Mouse (Mus musculus): Measurements from ENCODE around the gene Akna.

Akna gene

DNA sequence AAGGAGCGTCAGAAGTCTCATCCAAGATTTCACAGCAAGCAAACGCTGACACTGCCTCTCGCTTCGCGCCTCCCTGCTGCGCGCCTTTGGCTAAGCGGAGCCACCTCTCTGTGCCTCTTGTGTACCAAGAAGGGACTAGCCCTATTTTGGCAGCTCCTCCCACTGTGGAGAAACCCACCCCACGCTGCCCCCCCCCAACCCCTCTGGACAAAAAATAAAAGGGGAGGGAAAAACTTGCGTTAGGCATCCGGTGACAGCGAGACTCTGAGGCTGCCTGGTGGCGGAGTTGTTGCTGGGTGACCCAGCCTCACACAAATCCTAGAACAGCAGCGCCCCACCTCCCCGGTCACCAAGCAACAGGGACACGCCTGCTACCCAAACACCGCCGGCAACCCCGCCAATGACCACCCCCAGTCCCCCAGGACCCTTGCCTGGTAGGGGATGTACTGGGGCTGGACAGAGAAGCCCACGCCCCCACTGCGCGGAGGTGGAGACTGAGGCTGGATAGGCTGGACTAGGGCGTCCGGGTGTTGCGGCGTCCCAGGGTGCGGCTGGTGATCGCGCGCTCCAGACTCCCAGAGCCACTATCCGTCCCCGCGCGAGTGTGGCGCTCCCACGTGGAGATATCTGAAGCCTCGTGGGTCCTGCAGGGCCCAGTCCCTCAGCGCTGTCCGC is 6.9 kb upstream of the Akna start:
- DNase-seq (ENCODE audit: low read depth, low spot score) = peak; percentile 78

DNA sequence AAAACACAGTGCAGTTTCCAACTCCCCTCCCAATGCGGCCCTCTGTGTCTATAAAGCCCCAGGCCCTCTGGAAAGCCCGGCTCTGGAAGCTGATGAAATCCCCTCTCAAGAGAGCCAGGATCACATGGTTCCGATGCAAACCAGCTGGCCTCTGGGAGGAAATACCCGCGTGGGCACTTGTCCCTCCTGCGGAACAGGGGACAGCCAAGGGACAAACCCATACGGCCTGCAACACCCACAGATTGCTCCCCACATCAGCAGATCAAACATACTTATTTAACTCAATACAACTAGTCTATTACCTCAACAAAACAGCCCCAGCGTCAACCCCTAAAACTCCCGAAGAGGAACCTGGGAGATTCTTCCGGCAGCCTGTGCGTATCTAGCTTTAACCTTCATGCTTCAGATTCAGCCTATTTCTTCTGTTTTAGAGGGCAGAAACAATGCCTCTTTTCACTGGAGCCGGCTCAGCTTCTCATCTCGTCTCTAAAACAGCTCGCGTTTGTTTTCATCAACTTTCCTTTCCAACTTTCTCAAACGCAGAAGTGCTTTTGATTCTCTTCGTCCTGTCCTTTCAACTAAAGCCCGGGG is 6.3 kb upstream of the Akna start:
- DNase-seq (ENCODE audit: low read depth, low spot score) = no peak

DNA sequence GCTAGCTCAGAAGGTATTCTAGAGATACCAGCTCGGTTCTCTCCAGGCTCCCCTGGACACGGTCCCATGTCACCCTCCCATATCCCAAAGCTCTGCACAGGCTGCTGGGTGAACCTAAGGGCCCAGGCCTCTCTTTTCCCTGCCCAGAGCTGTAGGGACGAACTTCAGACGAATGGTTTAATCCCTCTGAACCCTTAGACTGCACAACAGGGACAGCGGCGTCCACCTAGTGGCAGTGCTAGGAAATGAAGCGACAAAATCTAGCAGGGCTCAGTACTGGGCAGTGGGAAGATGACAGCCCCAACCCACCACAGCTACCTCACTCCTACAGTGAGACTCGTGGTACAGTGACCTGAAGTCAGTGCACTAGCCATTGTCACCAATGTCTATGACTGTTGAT is 5.5 kb upstream of the Akna start:
- peak; percentile 74 for DNase-seq (ENCODE audit: low read depth, low spot score)

DNA sequence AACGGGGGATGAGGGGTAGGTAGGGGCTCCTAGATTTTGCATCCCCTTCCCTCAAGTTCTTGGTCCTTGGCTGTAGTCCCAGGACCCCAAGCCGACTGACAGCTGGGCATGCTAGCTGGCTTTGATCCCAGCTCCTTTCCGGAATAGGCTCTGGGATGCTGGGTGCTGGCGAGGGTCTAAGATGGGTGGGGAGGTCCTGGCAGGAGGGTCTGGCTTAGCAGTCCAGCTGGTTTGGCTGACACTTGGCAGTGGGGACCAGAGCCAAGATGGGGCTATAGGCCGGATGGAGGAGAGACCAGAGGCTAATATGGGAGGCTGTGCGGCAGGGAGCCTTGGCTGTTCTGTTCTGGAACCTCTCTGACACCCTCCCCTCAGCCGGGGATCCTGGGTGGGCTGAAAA is 5.1 kb upstream of the Akna start:
- DNase-seq (ENCODE audit: low read depth, low spot score) = no peak

DNA sequence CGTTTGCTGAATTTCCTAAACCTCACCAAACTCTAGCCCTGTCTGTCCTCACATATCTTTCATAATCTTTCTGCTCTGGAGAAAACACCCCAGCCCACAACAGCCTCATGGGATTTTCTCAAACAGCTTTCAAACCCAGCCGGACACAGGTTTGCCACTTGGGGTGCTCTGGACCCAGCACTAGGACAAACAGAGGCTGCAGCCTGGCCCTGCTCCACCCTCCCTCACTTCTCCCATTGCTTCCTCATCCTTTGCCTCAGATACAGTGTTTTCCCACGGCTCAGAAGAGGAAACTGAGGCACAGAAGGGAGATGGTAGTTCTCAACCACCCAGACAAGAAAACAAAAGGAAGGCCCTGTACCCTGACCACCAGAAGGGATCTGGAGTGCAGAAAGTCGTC is 2.5 kb upstream of the Akna start:
- DNase-seq (ENCODE audit: low read depth, low spot score) = no peak

DNA sequence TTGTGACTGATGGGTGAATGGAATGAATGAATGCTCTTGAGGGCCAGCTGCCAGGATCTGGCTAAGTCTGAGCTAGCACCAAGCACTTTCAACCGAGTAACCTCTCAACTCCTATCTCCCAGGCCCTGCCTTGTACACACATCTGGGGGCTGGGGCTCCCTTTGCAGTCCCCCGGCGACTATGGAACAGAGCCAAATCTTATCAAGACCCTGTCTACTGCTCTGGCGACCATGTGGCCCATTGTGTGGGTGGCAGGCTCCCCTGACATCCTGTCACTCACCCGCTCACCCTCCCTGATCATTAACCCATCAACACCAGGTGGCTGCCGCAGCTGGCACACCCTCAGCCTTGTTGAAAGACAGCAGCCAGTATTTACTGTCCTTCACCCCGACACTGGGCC is 1.9 kb upstream of the Akna start:
- DNase-seq (ENCODE audit: low read depth, low spot score) = no peak

DNA sequence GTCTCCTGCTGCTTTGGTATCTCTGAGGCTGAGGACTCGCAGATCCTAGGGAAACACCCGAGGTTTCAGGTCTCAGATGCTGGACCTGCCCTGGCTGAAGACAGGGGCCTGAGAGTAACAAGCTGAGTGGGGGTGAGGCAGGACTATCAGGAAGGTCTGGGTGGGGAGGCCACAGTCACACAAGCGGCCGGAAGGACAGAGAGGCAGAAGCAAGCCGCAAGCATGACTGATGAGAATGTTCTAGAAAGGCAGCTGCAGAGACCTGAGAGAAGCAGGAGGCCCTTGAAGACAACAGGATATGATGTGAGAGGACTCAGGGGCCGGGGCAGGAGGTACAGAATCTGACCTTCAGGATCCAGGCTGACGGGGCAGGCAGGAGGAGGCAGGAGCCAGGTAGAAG is 1.1 kb upstream of the Akna start:
- DNase-seq (ENCODE audit: low read depth, low spot score) = no peak

DNA sequence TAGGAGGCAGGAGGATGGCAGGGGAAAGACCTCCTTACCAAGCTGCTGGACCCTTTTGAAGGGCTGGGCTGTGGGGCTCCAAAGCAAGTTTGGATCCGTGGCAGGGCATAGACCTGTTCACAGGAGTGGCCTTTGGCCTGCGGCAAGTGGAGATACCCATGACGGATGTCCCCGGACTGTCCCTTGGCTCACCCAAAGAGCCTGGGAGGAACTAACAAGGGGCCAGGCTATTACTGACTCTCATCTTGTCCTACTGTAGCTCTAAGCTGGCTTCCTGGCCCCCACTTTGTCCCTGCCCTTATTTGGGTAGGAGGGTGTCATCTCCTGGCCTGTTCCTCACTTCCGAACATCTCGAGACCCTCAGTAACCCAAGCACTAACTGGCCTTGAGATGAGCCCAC is 596 bp downstream of the Akna start:
- no peak for DNase-seq (ENCODE audit: low read depth, low spot score)

DNA sequence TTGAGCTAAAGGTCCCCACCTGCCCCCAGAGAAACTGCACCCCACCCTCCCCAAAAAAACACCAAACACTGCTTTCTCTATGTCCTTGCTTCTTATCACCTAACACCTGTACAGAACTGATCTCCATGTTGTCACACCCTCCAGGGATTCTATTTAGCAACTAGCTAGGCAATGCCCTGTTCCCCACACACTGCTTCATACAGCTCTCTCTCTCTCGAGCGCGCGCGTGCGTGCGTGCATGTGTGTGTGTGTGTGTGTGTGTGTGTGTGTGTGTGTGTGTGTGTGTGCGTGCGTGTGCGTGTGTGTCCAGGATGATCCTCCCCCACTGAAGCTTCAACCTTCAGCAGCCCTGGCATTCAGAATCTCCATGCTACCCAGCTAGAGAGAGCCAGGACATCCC is 1.1 kb downstream of the Akna start:
- DNase-seq (ENCODE audit: low read depth, low spot score) = no peak

DNA sequence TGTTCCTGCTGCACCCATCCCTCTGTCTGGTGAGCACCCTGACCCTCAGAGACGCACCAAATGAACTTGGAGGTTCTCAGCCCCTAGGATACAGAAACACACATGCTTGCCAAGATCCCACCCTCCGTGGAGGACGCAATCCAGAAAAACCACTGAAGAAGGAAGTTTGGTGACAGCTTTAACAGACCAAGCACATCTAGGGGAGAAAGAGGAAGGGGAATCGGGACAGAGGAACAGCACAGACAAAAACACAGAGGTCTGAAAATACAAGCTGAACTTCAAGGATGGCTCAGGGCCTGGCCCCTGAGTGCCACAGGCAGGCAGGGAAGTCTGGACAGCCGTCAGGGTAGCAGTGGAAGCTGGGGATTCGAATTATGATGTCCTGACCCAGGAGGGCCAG is 1.5 kb downstream of the Akna start:
- DNase-seq (ENCODE audit: low read depth, low spot score) = no peak

DNA sequence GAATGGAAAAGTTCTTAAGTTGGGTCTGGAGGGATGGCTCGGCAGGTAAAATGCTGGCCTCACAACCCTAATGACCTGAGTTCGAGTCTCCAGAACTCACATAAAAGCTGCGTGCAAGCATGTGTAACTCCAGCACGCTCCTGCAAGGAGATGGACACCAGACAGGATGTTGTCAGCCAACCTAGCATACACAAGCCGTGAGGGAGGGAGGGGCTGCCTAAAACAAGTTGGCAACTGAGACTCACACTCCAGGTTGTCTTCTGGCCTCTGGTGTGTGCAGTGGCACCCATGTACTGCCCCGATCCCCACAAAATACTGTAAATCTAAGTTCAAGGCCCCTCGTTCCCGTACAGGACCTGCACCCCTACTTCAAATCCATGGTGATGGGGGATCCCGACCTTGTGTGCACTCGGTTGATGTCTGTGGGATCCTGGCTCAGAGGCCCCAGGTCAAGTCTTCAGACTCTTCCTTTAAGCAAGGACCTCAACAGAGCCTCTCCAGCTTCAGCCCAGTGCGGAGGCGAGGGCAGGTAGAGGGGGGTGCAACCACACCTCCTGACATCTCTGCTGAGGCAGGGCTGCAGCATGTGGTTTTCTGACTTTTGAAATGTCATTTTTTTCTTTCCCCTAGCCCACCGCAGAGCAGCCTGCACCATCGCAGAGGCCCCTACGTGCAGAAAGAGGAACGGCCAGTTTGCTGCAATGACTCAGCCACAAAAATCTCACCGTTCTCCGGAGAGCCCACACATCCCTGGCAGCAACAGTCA is 2.4 kb downstream of the Akna start:
- DNase-seq (ENCODE audit: low read depth, low spot score) = no peak

DNA sequence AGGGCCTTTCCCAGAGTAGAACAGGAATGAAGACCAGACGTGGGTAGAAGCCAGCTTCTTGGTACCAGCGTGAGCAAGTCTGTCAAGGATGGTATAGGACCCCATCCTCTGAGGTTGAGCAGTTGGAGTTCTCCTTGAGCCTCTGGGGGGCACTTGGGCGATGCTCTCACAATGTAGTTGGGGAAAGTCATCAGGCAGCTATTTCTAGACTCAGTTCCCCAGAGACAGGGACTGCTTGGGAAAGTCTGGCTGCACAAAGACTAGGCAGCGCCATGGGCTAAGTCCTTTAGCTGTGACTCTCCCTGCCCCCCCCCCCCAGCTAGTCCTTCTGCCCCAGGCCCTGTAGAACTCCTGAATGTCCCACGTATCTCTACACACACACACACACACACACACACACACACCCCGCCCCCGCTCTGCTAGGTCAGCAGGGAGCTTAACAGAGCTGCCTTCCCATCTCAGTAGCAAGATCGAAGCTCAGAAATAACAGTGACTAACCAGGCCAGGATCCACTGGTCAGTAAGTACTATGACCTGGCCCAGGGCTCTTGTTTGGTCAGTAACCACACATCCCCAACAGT is 3.4 kb downstream of the Akna start:
- no peak for DNase-seq (ENCODE audit: low read depth, low spot score)

DNA sequence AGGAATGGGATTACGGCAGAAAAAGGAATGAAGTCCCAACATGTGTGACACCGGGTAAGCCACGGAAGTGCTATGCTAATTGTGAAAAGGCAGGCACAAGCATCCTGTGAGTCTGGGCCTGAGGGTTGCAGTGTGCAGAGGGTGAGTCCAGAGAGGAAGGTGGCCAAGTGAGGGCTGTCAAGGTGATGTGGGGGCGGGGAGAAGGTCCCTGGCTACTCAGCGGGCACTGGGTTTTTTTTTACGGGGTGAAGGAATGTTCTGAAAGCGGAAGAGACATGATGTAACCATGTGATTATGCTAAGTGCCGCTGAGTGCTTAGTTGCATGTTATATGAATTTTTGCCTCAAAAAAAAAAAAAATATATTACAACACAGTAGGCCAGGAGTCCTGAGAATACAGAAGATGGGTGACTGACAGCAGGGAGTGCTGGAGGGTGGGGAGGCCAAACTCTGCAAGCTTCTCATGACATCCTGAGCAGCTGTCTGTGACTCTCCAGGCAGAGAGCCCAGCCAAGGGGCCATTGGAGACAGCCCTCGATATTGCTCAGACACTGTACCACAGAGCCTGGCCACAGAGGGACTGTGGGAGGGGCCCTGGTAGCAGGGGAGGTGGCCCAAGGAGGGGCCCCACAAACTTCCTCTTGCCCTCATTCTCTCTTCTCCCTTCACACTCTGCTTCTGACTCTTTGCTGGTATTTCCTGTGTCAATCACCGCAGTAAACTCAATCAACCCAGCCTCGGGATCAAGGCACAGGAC is 4.1 kb downstream of the Akna start:
- DNase-seq (ENCODE audit: low read depth, low spot score) = no peak

DNA sequence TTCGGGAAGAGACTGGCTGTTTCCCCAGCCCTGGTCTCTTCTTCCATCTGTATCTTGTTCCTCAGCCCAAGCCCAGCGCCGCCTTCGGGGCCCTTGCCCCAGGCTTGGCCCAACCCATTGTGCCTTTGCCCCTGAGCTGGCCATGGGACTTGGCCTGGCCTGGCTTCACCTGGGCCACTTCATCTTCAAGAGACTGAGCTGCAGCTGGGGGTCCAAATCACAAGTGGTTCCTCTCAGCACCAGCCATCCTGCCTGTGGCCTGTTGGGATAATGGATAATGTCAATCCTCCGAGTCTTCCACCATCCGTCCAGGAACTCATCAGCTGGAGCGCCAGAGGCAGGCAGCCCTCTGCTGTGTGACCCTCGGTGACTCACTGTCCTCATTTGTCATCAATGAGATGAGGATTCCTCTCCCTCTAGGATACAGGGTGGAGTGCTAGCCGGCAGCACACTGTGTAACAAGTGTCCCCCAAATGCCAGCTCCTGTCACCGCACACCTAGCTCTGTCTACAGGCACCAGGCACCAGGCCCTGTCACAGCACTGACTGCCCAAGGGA is 5.1 kb downstream of the Akna start:
- no peak for DNase-seq (ENCODE audit: low read depth, low spot score)

DNA sequence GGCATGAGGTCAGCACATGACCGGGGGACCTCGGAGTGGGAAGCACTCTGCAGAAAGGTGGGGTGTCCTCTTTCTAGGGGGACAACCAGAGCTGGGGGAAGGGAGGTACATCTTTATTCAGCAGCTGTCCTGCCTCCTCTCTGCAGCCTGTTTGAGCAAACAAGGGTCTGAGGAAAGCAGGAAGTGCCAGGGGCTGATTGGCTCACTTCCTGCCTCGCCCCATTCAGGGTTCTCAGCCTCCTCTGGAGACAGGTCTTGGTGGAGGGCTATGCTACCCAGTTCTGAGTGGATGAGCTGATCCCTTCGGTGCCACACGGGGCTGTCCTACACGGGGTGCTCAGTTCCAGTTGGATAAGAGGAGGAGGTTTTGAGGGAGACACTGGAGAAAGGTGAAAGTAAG is 11.8 kb downstream of the Akna start:
- no peak for DNase-seq (ENCODE audit: low read depth, low spot score)

DNA sequence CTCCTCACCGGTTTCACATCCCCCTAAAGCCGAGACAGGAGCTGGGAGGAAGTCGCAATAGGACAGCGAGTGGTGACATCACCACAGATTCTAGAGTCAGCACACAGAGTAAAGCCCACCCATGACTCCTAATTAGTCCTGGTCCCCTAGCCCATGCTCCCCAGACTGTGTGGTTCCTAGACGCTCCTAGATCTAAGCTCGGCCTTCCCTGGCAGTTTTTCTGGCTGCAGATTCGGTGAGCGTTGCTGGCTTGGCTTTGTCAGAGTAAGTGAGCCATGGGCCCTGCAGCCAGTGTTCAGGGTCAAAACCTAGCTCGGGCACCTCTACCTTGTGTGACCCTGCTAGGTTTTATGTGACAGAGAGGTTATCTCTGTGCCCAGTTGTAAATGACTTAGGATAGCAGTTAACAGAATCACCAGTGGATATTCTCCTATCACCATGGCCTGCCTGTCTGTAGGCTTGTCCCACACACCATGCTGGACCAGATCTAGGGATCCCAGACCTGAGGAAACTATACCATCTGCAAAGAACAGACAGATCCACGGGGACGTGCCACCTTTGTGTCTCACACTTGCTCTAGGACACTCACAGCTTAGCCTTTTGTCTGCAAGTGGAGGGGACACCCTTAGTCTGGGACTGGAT is 13.1 kb downstream of the Akna start:
- DNase-seq (ENCODE audit: low read depth, low spot score) = no peak

DNA sequence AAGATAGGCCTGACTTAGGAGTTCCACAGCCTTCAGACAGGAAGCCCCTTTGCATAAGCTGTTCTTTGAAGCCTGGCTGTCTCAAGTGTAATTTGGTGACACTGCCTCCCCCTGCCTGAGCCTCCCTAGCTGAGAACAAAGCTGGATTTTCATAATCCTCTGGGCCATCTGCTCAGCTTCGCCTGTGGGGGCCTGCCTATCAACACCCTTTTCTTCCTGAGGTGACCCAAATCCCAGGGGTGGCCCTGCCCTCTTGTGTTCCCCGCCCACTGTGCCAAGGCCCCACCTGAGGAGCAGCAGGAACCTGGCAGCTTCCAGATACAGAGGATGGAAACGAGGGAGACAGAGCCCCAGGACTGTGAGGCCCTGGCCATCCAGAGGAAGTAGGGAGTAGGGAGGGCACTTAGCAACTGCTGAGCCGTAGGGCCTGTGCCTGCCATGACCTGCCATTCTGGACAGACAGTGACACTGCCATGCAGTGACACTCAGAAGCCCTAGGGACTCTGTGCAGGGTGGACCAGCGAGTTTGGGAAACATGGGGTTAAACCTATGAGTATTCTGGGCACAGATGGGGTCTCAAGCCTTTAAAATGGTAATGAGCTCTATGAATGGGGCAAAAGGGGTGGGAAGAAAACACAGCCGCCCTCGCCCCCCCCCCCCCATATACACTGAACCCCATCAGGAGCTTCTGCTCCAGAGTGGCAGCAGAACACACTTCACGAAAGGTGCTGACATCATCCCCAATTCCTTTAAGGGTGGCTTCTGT is 13.8 kb downstream of the Akna start:
- DNase-seq (ENCODE audit: low read depth, low spot score) = no peak

DNA sequence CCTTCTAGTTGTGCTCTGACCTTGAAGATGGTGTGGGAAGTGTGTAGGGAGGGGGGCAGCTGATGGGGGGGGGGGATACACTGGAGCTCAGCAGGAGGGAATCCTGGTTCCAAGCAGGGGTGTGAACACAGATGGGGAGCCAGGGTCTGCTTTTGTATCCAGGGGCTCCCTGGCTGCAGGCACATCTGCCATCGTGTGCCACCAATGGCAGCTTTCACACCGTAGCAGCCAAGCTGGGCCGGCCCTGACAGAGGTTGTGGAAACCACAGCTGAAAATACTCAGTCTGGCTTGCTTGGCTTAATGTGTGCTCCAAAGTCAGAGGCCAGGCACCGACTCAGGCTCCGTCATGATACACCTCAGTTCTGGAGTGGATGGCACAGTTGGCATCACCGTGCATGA is 15.1 kb downstream of the Akna start:
- no peak for DNase-seq (ENCODE audit: low read depth, low spot score)

DNA sequence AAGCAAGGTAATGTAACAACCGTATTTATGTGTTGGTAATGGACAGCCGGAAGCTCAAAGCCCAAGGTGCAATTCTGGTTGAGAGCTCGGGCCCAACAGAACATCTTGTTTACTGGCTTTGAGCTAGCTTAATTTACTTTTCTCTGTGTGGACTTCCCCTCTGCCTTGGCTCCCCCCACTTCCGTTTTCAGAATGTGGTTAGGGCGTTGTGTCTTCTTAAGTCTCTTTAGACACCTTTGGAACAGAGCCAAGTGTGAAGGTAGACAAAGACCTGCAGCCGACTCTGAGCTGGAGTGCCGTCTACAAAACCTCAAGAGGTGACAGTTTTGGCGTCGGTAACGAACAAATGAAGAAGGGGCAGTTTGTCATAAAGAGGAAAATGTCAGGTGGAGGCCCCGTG is 17.4 kb downstream of the Akna start:
- no peak for DNase-seq (ENCODE audit: low read depth, low spot score)

DNA sequence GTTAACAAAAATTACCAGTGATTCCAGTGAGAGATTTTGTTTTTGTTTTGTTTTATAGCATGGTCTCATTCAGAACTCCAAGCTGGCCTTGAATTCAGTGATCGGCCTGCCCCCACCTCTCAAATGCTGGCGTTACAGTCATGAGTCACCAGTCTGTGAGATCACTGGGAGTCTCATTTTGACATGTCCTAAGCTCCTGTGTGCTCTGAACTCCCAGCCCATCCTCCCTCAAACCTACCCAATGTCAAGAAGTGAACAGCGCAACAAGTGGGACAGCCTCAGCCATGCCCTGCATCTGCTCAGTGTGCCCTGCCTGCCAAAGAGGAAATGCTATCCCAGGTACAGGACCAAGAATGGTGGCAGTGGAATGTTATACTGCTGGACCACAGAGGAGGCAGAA is 17.9 kb downstream of the Akna start:
- no peak for DNase-seq (ENCODE audit: low read depth, low spot score)

DNA sequence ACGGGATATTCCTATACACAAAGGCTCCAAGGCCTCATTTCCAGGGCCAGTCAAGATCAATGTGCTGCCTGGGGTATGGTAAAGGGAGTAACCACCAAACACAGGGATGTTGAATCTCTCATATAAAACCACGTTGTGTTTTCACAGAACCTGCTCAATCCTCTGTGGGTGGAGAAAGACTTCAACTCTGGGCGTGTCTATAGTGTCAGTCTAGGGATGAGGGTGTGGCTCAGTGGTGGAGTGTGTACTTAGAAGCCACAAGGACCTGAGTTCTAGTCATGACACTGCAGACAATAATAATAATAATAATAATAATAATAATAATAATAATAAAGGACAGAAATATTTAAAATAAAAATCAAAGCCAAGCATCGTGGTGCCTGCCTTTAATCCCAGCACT is 18.9 kb downstream of the Akna start:
- DNase-seq (ENCODE audit: low read depth, low spot score) = no peak
